Mouse (Mus musculus) bone marrow, adult 2 months (tissue): ENCODE results near the gene Timeless.

ENCODE experiments used
- CTCF ChIP-seq: fragments of 200-500 bp; IDR thresholded peaks from 2 replicates; pipeline ENCODE4 v1.5.1; 2011; ENCODE audit warnings: low read length, control low read depth; ENCODE audit not compliant: control insufficient read depth, insufficient read depth
- POLR2A ChIP-seq: fragments of 200-500 bp; IDR thresholded peaks from 2 replicates; pipeline ENCODE4 v1.6.1; 2011; ENCODE audit warnings: low read depth, mild to moderate bottlenecking, control low read depth, low read length, borderline replicate concordance; ENCODE audit not compliant: control insufficient read depth

- TF ChIP-seq CTCF: no peak
- no peak for TF ChIP-seq POLR2A
Observed at GRCm38 (mm10) chr10:128237807-128238480, 6.1 kb downstream of the Timeless start.
